Comparison of ENCODE assay signal across 13 mouse cellular contexts in the genomic region with DNA sequence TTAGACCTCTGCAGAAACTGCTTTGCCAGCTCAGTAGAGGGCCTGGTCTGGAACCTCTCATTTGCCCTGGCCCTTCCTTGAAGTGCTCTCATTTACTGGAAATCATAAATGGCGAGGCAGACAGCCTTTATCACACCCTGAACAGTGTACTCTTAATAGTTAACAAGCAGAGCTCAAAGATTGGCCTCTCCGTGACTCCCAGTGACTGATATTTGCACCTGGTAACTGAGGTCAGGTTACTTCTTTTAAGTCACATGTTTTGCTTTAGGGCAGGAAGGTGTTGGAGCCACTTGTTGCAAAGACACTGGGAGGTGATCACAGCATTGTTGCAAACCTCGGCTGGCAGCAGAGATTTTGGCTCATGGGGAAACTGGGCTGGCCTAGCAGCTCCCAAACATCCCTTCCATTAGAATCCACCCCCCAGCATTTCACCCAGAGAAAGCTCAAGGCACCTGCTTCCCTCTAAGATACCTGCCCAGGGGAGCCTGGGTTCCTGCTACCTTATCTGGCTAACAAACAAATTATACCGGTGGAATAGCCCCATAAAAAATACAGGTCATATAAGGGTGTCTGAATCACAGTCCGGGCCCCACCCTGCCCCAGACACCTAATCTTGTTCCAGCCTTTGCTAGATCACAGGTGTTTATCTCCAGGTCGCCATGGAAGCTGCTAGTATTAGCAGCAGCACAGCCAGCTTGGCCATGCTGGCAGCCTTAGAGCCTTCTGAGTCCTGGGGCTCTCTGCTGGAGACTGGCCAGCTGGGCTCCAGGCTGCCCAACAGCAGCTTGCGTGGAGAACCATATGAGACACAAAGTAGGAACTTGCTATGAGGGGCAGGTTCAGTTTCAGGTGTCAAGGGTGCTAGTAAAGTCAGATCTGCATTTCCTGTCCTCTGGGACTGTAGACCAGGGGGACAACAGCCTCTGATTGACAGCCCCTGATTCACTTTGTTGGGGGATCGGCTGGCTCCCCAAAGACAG. TPM values are rescaled to one million over a fixed set of nuclear protein-coding genes. Genes with fewer than 3 reads are reported as not detected.
A peak's percentile ranks its signal among the peaks of the same experiment; 100 is the strongest.
DNase-seq lines count a peak whose midpoint lies in the region; ATAC-seq and TF ChIP-seq lines count a peak whose summit lies in the region.
"Had no signal": no experiment of that assay in that cellular context is flagged by ENCODE, and none has a peak within 500 bp of the region (broad histone marks: within the 10 kb centered on the region; RNA-seq: fewer than 3 reads in every experiment).

No protein-coding gene starts in this region.

- peak; percentile 26 for DNase-seq in heart, postnatal 0 days (ENCODE audit: low spot score)
- no peak for DNase-seq in heart, adult 8-10 months (ENCODE audit: low spot score)
- peak; percentile 22 for DNase-seq in retina, postnatal 1 day
- no peak for DNase-seq in retina, embryonic 14.5 days (ENCODE audit: low spot score)
- DNase-seq in forelimb bud, embryonic 11.5 days (ENCODE audit: low read depth, low spot score) = peak; percentile 55
- no peak for DNase-seq in testis, postnatal 14 days (ENCODE audit: low spot score)
- DNase-seq in adrenal gland, postnatal 25 days = no peak
- DNase-seq: cerebellum, postnatal 25 days had no signal

- H3K4me3 ChIP-seq in heart, postnatal 0 days (ENCODE audit: low read depth, low read length) = no peak overlapping the region
- no peak overlapping the region for H3K4me3 ChIP-seq in stomach, embryonic 16.5 days (replicated peaks; ENCODE audit: low read length)

- H3K9ac ChIP-seq in heart, postnatal 0 days (replicated peaks; ENCODE audit: low read depth, low read length) = no peak overlapping the region
- peak overlapping the region; percentile 10; the same call in 1 of the 2 replicates for H3K9ac ChIP-seq in stomach, embryonic 16.5 days (ENCODE audit: low read length)
- H3K9ac ChIP-seq: liver, embryonic 14.5 days had no signal

- TF ChIP-seq EP300 in heart, postnatal 0 days (IDR thresholded peaks at IDR 0.05; ENCODE audit: low read depth) = no peak

- no peaks in the 10 kb centered on the region for H3K36me3 ChIP-seq in heart, postnatal 0 days (replicated peaks; ENCODE audit: control insufficient read depth, insufficient read depth, low read length)
- H3K36me3 ChIP-seq in stomach, embryonic 16.5 days (ENCODE audit: control insufficient read depth, insufficient read depth, low read length) = no peaks in the 10 kb centered on the region
- H3K36me3 ChIP-seq: G1E had no signal

- no peak for ATAC-seq in heart, postnatal 0 days (ENCODE audit: insufficient read depth, low read depth)
- peak; percentile 83 for ATAC-seq in stomach, embryonic 16.5 days (ENCODE audit: insufficient read depth, low FRiP score)

- H3K9me3 ChIP-seq in heart, postnatal 0 days (replicated peaks; ENCODE audit: control insufficient read depth, low read length) = no peaks in the 10 kb centered on the region
- H3K9me3 ChIP-seq in stomach, embryonic 16.5 days (replicated peaks; ENCODE audit: control insufficient read depth, low read length) = no peaks in the 10 kb centered on the region
- H3K9me3 ChIP-seq: G1E had no signal

- TF ChIP-seq CTCF in heart, postnatal 0 days (IDR thresholded peaks at IDR 0.05; ENCODE audit: low read depth) = no peak

- no peaks in the 10 kb centered on the region for H3K27me3 ChIP-seq in heart, postnatal 0 days (ENCODE audit: control insufficient read depth, insufficient read depth, low read length)
- H3K27me3 ChIP-seq in stomach, embryonic 16.5 days (ENCODE audit: control insufficient read depth, insufficient read depth, low read length) = no peaks in the 10 kb centered on the region

- 32% methylated on average over 8 of the region's 8 CpGs for WGBS in heart, postnatal 0 days
- WGBS in stomach, embryonic 16.5 days = 44% methylated on average over 8 of the region's 8 CpGs

- no peak overlapping the region for H3K4me2 ChIP-seq in heart, postnatal 0 days (ENCODE audit: low read depth, low read length)
- H3K4me2 ChIP-seq in stomach, embryonic 16.5 days (ENCODE audit: low read depth, low read length) = no peak overlapping the region
- H3K4me2 ChIP-seq: heart, embryonic 11.5 days had no signal

- no peak overlapping the region for H3K27ac ChIP-seq in heart, postnatal 0 days (ENCODE audit: low read depth)
- peak overlapping the region; percentile 76 for H3K27ac ChIP-seq in stomach, embryonic 16.5 days (ENCODE audit: low read length)
- H3K27ac ChIP-seq: liver, embryonic 14.5 days had no signal

- peaks cover 15% of the 10 kb centered on the region for H3K4me1 ChIP-seq in heart, postnatal 0 days (ENCODE audit: control insufficient read depth, insufficient read depth)
- peaks cover 10% of the 10 kb centered on the region; the same call in 1 of the 2 replicates for H3K4me1 ChIP-seq in stomach, embryonic 16.5 days (ENCODE audit: control insufficient read depth, insufficient read depth, low read length)

RNA-seq across cellular contexts. Expression of a gene that starts 19.1 kb away (rescaled TPM):
- not detected in 2 replicates for total RNA-seq in heart, postnatal 0 days (2014; rRNA removed; ENCODE audit: low replicate concordance)
- polyA plus RNA-seq in heart, postnatal 0 days (2015; fragmentation: Nextera tagmentation; extraction: Ambion mirVana) = 1.2 and 1.6 TPM in 2 replicates
- 1 to 10 TPM; 1.2 to 3.0 (median 2.1) TPM for total RNA-seq in heart, adult 8-10 months (2022)
- polyA plus RNA-seq in stomach, embryonic 16.5 days (2015; fragmentation: Nextera tagmentation; extraction: Ambion mirVana) = 2.0 and 2.4 TPM in 2 replicates
- total RNA-seq in adrenal gland, postnatal 25 days (2021) = 12.0 and 19.8 TPM in 2 replicates
- total RNA-seq: midbrain, postnatal 0 days had no signal
- polyA plus RNA-seq: G1E; heart, embryonic 11.5 days had no signal

RNA-seq across cellular contexts. Expression of a gene that starts 51.5 kb away (rescaled TPM):
- 14.5 and 15.6 TPM in 2 replicates for total RNA-seq in heart, postnatal 0 days (2014; rRNA removed; ENCODE audit: low replicate concordance)
- 13.3 and 14.5 TPM in 2 replicates for polyA plus RNA-seq in heart, postnatal 0 days (2015; fragmentation: Nextera tagmentation; extraction: Ambion mirVana)
- 10 to 100 TPM; 19.8 to 26.2 (median 23.5) TPM for total RNA-seq in heart, adult 8-10 months (2022)
- 9.4 and 10.7 TPM in 2 replicates for polyA plus RNA-seq in stomach, embryonic 16.5 days (2015; fragmentation: Nextera tagmentation; extraction: Ambion mirVana)
- total RNA-seq in adrenal gland, postnatal 25 days (2021) = 29.0 and 39.4 TPM in 2 replicates

Comparison
In these comparisons a context has a peak if more than half of its experiments do, and no peak if none do; other contexts are left out.
1. DNase-seq: peak in heart, postnatal 0 days (single experiment), retina, postnatal 1 day (single experiment) and forelimb bud, embryonic 11.5 days (single experiment); none in heart, adult 8-10 months (single experiment), retina, embryonic 14.5 days (single experiment), testis, postnatal 14 days (single experiment) and adrenal gland, postnatal 25 days (single experiment).